Mouse (Mus musculus) neural tube, embryonic 13.5 days (tissue): ENCODE measurements around the gene Ifit1bl2. TPM values are rescaled to one million over a fixed set of nuclear protein-coding genes. Genes with fewer than 3 reads are reported as not detected.
"Not testable (repeated sequence)": the region's sequence is repeated elsewhere in the genome, so short reads cannot be mapped to it uniquely, and the experiment has no call there.

Experiments used
- ATAC-seq: fragments of 200-750 bp; cut with Nextera tagmentation; 2 replicates; pipeline ENCODE4 v1.8.0; 2017; ENCODE audit warnings: low read depth, mild to moderate bottlenecking, moderate TSS enrichment, moderate library complexity
- H3K27ac ChIP-seq: fragments of 300-500 bp; sonication (generic); replicated peaks from 2 replicates; pipeline ENCODE4 v1.5.1; 2015; ENCODE audit warnings: moderate library complexity, mild to moderate bottlenecking, inconsistent platforms
- H3K27me3 ChIP-seq: fragments of 300-500 bp; sonication (generic); 2 replicates; pipeline ENCODE4 v1.6.1; 2015; ENCODE audit warnings: mild to moderate bottlenecking, inconsistent platforms
- H3K36me3 ChIP-seq: fragments of 300-500 bp; sonication (generic); 2 replicates; pipeline ENCODE4 v1.6.1; 2015; ENCODE audit warnings: mild to moderate bottlenecking, inconsistent platforms
- H3K4me1 ChIP-seq: fragments of 300-500 bp; sonication (generic); replicated peaks from 2 replicates; pipeline ENCODE4 v1.6.1; 2015; ENCODE audit warnings: inconsistent platforms
- H3K4me2 ChIP-seq: fragments of 300-500 bp; sonication (generic); 2 replicates; pipeline ENCODE4 v1.6.1; 2015; ENCODE audit warnings: inconsistent platforms, mild to moderate bottlenecking, moderate library complexity
- H3K4me3 ChIP-seq: fragments of 300-500 bp; sonication (generic); 2 replicates; pipeline ENCODE4 v1.5.1; 2015; ENCODE audit warnings: mild to moderate bottlenecking, inconsistent platforms
- H3K9ac ChIP-seq: fragments of 300-500 bp; sonication (generic); 2 replicates; pipeline ENCODE4 v1.6.1; 2015; ENCODE audit warnings: moderate library complexity, mild to moderate bottlenecking, inconsistent platforms
- H3K9me3 ChIP-seq: fragments of 300-500 bp; sonication (generic); 2 replicates; pipeline ENCODE4 v1.6.1; 2016; ENCODE audit warnings: inconsistent platforms
- WGBS: fragments of 180-500 bp; shearing (Covaris S2); methylation state at CpG from one replicate; pipeline ENCODE4 v1.1.7; 2015; 5-methylcytosine and 5-hydroxymethylcytosine counted together
- polyA plus RNA-seq: library from polyadenylated mRNA; unstranded; fragments of >200 nt; fragmentation: Nextera tagmentation; extraction: Ambion mirVana; gene quantifications from 2 replicates; pipeline ENCODE4 v1.2.1, GENCODE M21; 2015

Gene Ifit1bl2
- polyA plus RNA-seq, 1 experiment from 2014 or later: 0.18 TPM

DNA sequence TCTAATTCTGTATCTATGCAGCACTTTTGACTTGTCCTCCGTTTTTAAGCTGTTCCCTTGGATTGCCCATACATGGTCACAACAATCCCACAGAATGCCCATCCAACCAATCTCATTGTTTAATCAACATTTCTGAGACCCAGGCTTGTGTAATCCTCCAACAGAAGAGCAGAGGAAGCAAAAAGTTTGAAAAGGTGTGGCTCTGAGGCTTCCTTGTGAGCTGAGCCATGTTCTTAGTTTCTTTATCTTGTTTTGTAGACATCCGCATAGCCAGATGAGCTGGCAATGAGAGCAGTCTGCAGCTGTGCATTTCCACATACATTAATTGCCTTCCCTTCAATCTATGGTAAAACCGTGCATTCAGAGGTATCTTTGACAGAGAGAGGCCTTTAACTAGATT, 35.1 kb downstream of the Ifit1bl2 start:
- WGBS: 90% methylated on average over 3 of the region's 3 CpGs
- no peak for ATAC-seq

DNA sequence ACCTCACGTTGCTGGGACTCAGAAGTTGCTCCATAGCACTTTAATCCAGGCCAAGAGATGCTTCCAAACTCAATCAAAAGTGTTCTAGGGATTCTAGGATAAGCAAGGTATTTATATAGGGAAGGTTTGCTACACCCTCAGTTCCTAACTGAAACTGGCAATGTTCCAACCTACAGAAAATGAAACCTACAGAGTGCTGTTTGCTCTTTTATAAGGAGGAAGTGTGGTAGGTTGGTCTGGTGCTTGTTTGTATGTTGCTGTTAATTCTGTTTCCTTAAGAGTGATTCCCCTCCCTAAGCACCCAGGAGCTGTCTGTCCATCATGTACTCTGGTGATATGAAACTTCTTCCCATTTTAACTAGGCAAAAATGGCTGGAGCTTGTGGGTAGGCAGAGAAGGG, 38.7 kb downstream of the Ifit1bl2 start, which contains the start of gene Ifit1bl1:
Ifit1bl1 (minus strand) TSS at position 69 of the 400 bp plus-strand sequence.
- not testable (repeated sequence) for ATAC-seq, H3K4me1 ChIP-seq, H3K4me2 ChIP-seq, H3K9ac ChIP-seq, H3K27me3 ChIP-seq, H3K4me3 ChIP-seq, H3K27ac ChIP-seq, H3K9me3 ChIP-seq, H3K36me3 ChIP-seq
- WGBS: 48% methylated on average over 1 of the region's 1 CpGs

More for the DNA sequence above, 35.1 kb downstream of the Ifit1bl2 start:
- no peaks in the 10 kb centered on the region for H3K36me3 ChIP-seq
- H3K27me3 ChIP-seq: no peaks in the 10 kb centered on the region
- no peaks in the 10 kb centered on the region for H3K4me1 ChIP-seq
- H3K4me2 ChIP-seq: no peak overlapping the region
- H3K9me3 ChIP-seq: no peaks in the 10 kb centered on the region
- H3K27ac ChIP-seq: no peak overlapping the region
- H3K4me3 ChIP-seq: no peak overlapping the region
- H3K9ac ChIP-seq: no peak overlapping the region

DNA sequence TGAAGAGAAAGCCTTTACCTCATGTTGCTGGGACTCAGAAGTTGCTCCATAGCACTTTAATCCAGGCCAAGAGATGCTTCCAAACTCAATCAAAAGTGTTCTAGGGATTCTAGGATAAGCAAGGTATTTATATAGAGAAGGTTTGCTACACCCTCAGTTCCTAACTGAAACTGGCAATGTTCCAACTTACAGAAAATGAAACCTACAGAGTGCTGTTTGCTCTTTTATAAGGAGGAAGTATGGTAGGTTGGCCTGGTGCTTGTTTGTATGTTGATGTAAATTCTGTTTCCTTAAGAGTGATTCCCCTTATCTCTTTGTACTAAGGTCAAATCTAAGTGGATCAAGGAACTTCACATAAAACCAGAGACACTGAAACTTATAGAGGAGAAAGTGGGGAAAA, 41.3 kb downstream of the Ifit1bl2 start:
- H3K27ac ChIP-seq, ATAC-seq: not testable (repeated sequence)

DNA sequence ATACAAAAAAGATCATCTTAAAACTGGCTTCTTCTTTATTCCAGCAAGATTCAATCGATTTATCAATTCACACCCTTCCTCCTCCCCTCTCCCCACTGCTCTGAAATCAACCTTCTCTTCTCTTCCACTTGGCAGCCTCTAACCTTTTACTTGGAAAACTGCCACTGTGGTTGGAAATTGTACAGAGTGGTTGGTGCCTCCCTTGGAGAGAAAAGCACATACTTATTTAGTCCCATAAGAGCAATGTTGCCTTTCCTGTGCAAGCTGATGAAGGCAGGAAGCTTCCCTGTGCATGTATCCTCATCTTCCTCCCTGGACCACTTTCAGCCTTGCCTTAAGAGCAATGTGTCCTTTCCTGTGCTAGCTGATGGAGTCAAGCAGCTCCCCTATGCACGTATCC, 42.2 kb downstream of the Ifit1bl2 start:
- Histone ChIP-seq H3K4me2 (no peak overlapping the region), H3K36me3 (no peaks in the 10 kb centered on the region), H3K4me3 (no peak overlapping the region), H3K27ac (no peak overlapping the region), H3K27me3 (no peaks in the 10 kb centered on the region), H3K4me1 (no peaks in the 10 kb centered on the region), H3K9me3 (no peaks in the 10 kb centered on the region), H3K9ac (no peak overlapping the region)
- no peak for ATAC-seq
- 84% methylated on average over 2 of the region's 2 CpGs for WGBS

More for the DNA sequence above, 41.3 kb downstream of the Ifit1bl2 start:
- H3K36me3 ChIP-seq, H3K4me3 ChIP-seq, H3K4me2 ChIP-seq, H3K27me3 ChIP-seq, H3K9me3 ChIP-seq, H3K4me1 ChIP-seq, H3K9ac ChIP-seq: not testable (repeated sequence)

DNA sequence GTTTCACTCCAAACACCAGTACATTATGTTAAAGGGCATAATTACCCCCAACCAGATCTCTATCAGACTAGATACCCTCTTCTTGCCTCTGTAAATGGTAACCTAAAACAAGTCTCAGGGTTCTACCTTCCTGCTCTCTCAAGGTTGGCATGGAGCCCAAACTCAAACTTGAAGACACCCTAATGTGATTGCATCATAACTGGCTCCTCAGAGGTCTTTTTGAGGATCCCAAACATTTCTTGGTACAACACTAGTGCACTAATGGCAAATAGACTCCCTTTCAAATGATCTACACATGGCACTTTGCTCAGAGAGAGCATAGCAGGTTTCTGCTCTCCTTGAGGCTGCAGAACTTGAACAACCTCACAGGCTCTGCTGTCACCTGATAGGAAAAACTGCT, 43.7 kb downstream of the Ifit1bl2 start:
- H3K27me3 ChIP-seq: no peaks in the 10 kb centered on the region
- H3K4me2 ChIP-seq: no peak overlapping the region
- no peak for ATAC-seq
- no peaks in the 10 kb centered on the region for H3K36me3 ChIP-seq
- no peaks in the 10 kb centered on the region for H3K9me3 ChIP-seq
- no peak overlapping the region for H3K9ac ChIP-seq
- no peak overlapping the region for H3K27ac ChIP-seq
- no peak overlapping the region for H3K4me3 ChIP-seq
- no peaks in the 10 kb centered on the region for H3K4me1 ChIP-seq

DNA sequence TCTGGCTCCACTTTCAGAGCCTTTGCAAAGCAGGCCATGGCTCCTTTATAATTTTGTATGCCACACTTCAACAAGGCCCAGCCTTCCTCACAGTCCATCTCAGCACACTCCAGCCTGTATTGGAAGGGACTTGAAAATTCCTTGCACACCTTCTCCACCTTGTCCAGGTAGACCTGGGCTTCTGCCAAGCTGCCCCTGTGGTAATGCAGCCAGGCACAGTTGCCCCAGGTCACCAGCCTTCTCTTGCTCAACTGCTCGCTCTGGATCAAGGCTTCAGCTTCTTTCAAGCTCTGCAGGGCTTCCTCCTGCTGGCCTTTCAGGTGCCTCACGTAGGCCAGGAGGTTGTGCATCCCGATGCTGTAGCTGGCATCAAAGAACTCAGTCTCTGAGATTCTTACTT, 46.0 kb downstream of the Ifit1bl2 start:
- H3K9me3 ChIP-seq, H3K4me2 ChIP-seq, ATAC-seq, H3K4me1 ChIP-seq, H3K9ac ChIP-seq, H3K36me3 ChIP-seq, H3K4me3 ChIP-seq, H3K27ac ChIP-seq, H3K27me3 ChIP-seq: not testable (repeated sequence)
- WGBS: 80% methylated on average over 3 of the region's 3 CpGs

DNA sequence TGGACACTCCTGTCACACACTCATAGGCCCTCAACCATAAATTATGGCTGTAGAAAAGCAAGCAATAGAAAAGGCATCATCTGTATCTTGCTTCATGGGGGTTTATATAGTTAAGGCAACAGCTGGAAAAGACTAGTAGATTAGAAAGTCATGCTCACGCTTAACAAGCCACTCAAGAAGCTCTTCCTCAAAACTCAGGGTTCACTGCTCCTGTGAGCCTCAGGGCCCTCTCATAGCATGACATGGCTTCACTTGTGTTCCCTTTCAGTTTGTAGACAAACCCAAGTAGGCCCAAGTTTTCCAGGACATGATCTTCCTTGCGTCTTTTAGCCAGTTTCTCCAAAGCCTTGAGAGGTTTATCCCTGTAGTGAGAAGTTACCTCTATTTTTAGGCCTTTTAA, 47.1 kb downstream of the Ifit1bl2 start:
- WGBS: 94% methylated on average over 2 of the region's 2 CpGs
- no peak for ATAC-seq
- Histone ChIP-seq H3K4me1 (no peaks in the 10 kb centered on the region), H3K27ac (no peak overlapping the region), H3K4me2 (no peak overlapping the region), H3K4me3 (no peak overlapping the region), H3K9me3 (no peaks in the 10 kb centered on the region), H3K27me3 (no peaks in the 10 kb centered on the region), H3K36me3 (no peaks in the 10 kb centered on the region), H3K9ac (no peak overlapping the region)

DNA sequence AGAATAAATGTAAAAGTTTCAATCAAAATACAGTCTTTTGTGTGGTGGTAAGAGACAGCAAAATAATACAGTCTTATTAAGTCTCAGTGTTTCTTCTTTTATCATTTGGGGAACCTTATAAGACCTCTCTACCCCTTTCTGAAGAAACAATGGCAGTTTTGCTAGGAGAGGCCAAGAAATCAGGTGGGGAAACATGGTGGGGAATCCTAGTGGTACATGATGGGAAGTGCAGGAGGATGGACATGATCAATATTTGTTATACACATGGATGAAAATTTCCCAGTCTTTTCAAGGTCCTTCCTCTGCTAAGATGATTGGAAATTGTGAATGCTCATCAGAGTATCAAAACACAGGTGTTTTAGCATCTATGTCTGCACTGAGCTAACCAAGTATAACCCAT, 51.6 kb downstream of the Ifit1bl2 start:
- Histone ChIP-seq H3K9ac (no peak overlapping the region), H3K36me3 (no peaks in the 10 kb centered on the region), H3K27me3 (no peaks in the 10 kb centered on the region), H3K9me3 (no peaks in the 10 kb centered on the region), H3K4me3 (no peak overlapping the region), H3K27ac (no peak overlapping the region), H3K4me1 (no peaks in the 10 kb centered on the region), H3K4me2 (no peak overlapping the region)
- ATAC-seq: no peak

DNA sequence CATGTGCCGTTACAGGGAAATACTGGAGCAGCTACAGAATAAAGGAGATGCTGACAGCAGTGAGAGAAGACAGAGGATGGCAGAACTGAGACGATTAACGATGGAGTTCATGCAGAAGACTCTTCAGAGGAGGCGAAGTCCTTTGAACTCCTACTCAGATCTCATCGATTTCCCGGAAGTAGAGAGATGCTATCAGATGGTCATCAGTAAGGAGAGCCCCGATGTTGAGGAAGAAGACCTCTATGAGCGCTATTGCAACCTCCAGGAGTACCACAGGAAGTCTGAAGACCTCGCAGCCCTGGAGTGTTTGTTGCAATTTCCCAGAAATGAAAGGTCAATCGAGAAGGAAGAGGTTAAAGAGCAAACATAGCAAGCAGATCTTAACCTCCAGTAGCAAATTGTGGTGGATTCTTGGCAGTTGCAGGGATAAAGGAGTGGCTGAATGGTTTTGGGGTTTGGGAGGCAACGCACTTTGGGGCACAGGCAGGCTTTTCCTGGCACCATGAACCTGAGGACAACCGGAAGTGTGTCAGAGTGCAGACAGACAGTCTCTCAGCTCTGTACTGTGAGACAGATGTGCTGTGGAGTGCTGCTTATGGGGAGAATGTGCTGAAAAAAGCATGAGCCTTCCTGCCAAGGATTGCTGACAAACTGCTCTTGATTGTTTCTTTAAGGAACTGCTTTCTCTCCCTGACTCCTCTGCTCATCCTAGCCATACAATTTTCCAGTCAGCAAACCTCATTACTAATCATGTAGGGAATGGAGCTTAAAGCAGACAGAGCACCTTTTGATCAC, 52.4 kb downstream of the Ifit1bl2 start:
- not testable (repeated sequence) for H3K9me3 ChIP-seq, H3K4me3 ChIP-seq, H3K27ac ChIP-seq, H3K4me1 ChIP-seq, ATAC-seq, H3K9ac ChIP-seq, H3K27me3 ChIP-seq, H3K4me2 ChIP-seq, H3K36me3 ChIP-seq
- 86% methylated on average over 7 of the region's 12 CpGs for WGBS

DNA sequence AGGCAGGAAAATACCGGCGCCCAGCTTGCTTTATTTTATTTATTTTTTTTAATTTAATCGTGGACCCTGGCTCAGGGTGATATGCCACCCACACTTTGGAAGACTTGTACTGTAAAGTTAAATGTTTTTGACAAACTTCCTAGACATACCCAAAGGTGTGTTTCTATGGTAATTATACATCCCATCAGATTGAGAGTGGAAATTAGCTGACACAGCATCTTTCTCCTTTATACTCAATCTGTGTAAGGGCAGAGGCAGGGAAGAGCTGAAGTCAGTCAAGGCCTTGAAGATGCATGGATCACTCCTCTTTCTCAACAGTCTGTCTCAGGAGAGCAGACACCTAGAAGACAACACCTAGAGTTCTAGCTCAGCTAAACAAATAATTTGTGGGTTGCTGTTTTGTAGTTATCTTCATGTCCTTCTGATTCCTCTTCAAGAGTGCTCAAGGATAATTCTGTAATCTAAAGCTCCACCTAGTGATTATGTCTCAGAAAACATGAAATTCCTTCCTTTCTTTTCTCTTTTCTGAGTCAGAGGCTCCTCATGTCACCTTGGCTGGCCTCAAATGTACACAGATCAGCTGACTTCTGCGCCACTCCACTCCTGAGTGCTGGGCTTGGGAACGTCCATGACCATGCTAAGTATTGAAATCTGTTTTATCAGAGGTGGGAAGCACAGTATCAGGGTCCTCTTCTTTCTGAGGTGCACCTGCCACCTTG, 54.6 kb downstream of the Ifit1bl2 start:
- WGBS: 75% methylated on average over 5 of the region's 5 CpGs
- not testable (repeated sequence) for H3K9ac ChIP-seq, H3K27me3 ChIP-seq, H3K4me2 ChIP-seq, H3K27ac ChIP-seq, H3K9me3 ChIP-seq, H3K4me1 ChIP-seq, H3K4me3 ChIP-seq, H3K36me3 ChIP-seq, ATAC-seq

DNA sequence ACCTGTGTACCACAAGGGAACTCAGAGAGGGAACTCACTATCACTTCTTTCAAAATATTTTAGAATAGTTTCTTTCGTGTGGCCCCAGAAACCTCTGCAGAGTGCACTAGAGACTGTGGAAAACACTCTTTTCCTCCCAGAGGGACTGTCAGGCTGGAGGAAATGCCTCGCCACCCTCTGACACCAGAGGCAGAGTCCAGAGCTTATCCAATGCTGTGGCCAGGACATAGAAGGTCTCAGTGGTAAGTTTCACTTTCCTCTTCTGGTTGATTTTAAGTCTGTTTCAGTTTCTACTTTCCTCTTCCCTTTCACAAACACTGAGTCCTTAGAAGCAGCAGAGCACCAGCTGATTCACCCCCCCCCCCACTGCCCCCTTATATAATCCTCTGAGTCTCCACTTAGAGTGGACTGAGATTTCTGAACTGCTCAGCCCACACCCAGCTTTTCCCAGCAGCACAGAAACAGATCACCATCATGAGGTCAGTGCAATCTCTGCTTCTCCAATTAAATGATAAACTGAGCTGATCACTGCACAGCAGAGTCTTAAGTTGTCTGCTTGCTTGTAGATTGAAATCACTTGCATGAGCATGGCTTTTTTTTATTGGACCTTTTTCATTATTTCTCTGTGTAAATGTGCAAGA, 57.3 kb downstream of the Ifit1bl2 start, which contains the start of gene Ifit3:
Ifit3 (plus strand) TSS at position 406 of the 641 bp plus-strand sequence.
- not testable (repeated sequence) for H3K4me3 ChIP-seq, H3K36me3 ChIP-seq, H3K4me2 ChIP-seq, ATAC-seq, H3K27me3 ChIP-seq, H3K4me1 ChIP-seq, H3K9me3 ChIP-seq, H3K27ac ChIP-seq, H3K9ac ChIP-seq
- WGBS: 56% methylated on average over 2 of the region's 2 CpGs

DNA sequence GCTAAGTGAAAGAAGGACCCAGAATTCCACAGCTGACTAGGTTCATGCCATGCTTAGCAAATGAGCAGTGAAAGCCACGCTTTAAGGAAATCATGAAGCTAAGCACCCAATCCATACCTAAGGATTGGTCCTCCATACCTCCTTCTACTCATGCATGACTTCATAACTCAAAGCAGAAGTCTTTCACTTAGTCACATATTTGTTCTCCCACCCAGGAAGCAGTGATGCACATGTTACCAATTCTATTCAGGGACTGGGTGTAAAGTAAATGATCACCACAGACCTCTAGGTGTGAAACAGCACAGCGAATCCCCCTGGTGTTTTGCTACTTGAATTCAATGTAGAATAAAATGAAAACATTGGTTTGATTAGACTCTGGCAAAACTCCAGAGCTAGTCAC, 57.8 kb downstream of the Ifit1bl2 start:
- H3K4me1 ChIP-seq, H3K4me3 ChIP-seq, H3K27ac ChIP-seq, H3K9me3 ChIP-seq, ATAC-seq, H3K36me3 ChIP-seq, H3K9ac ChIP-seq, H3K4me2 ChIP-seq, H3K27me3 ChIP-seq: not testable (repeated sequence)
- WGBS: 90% methylated on average over 2 of the region's 2 CpGs
